Mouse (Mus musculus) embryonic facial prominence, embryonic 15.5 days (tissue): ENCODE results near the gene Olfr12. TPM values are rescaled to one million over a fixed set of nuclear protein-coding genes. Genes with fewer than 3 reads are reported as not detected.

Source experiments
- ATAC-seq: fragments of 200-750 bp; cut with Nextera tagmentation; 2 replicates; pipeline ENCODE4 v1.8.0; 2017; ENCODE audit warnings: low read depth, moderate TSS enrichment; ENCODE audit not compliant: insufficient number of reproducible peaks, low FRiP score, low TSS enrichment
- H3K27ac ChIP-seq: fragments of 300-500 bp; sonication (generic); replicated peaks from 2 replicates; pipeline ENCODE4 v1.5.1; 2015; ENCODE audit warnings: mild to moderate bottlenecking, inconsistent platforms
- H3K27me3 ChIP-seq: fragments of 300-500 bp; sonication (generic); 2 replicates; pipeline ENCODE4 v1.6.1; 2015; ENCODE audit warnings: inconsistent platforms
- H3K36me3 ChIP-seq: fragments of 300-500 bp; sonication (generic); 2 replicates; pipeline ENCODE4 v1.6.1; 2015; ENCODE audit warnings: mild to moderate bottlenecking, inconsistent platforms
- H3K4me1 ChIP-seq: fragments of 300-500 bp; sonication (generic); 2 replicates; pipeline ENCODE4 v1.6.1; 2015; ENCODE audit warnings: inconsistent platforms
- H3K4me2 ChIP-seq: fragments of 300-500 bp; sonication (generic); replicated peaks from 2 replicates; pipeline ENCODE4 v1.6.1; 2015; ENCODE audit warnings: mild to moderate bottlenecking, inconsistent platforms
- H3K4me3 ChIP-seq: fragments of 300-500 bp; sonication (generic); replicated peaks from 2 replicates; pipeline ENCODE4 v1.5.1; 2015; ENCODE audit warnings: mild to moderate bottlenecking, inconsistent platforms
- H3K9ac ChIP-seq: fragments of 300-500 bp; sonication (generic); 2 replicates; pipeline ENCODE4 v1.6.1; 2015; ENCODE audit warnings: inconsistent platforms
- H3K9me3 ChIP-seq: fragments of 300-500 bp; sonication (generic); replicated peaks from 2 replicates; pipeline ENCODE4 v1.6.1; 2016; ENCODE audit warnings: inconsistent platforms
- WGBS: fragments of 180-500 bp; shearing (Covaris S2); methylation state at CpG from one replicate; pipeline ENCODE4 v1.1.7; 2015; 5-methylcytosine and 5-hydroxymethylcytosine counted together
- polyA plus RNA-seq: library from polyadenylated mRNA; unstranded; fragments of >200 nt; fragmentation: Nextera tagmentation; extraction: Ambion mirVana; gene quantifications from 2 replicates; pipeline ENCODE4 v1.2.1, GENCODE M21; 2015

The Olfr12 gene
- 0.05 TPM in 1 of 2 replicates, not detected in the other for polyA plus RNA-seq

GRCm38 (mm10) chr1:92617488-92617887 lies at the start of gene Olfr12:
Gene Olfr12, plus strand, starts transcription at chr1:92617788.
- H3K9me3 ChIP-seq, result no peaks in the 10 kb centered on the region
- no peak for ATAC-seq
- peaks cover 3% of the 10 kb centered on the region; the same call in 1 of the 2 replicates for H3K27me3 ChIP-seq
- 46% methylated on average over 2 of the region's 2 CpGs for WGBS
- H3K9ac ChIP-seq, result no peak within 1 kb of the TSS
- H3K4me3 ChIP-seq, result no peak within 1 kb of the TSS
- no peaks in the 10 kb centered on the region for H3K4me1 ChIP-seq
- H3K36me3 ChIP-seq, result no peaks in the 10 kb centered on the region
- no peak within 1 kb of the TSS for H3K27ac ChIP-seq
- no peak within 1 kb of the TSS for H3K4me2 ChIP-seq

- WGBS, result 78% methylated on average over 3 of the region's 3 CpGs
- no peak within 1 kb of the TSS for H3K4me2 ChIP-seq
- no peaks in the 10 kb centered on the region for H3K4me1 ChIP-seq
- H3K9ac ChIP-seq, result no peak within 1 kb of the TSS
- H3K4me3 ChIP-seq, result no peak within 1 kb of the TSS
- H3K9me3 ChIP-seq, result no peaks in the 10 kb centered on the region
- ATAC-seq, result no peak
- H3K27ac ChIP-seq, result no peak within 1 kb of the TSS
- no peaks in the 10 kb centered on the region for H3K27me3 ChIP-seq
- no peaks in the 10 kb centered on the region for H3K36me3 ChIP-seq
Measured at GRCm38 (mm10) chr1:92571022-92571421, 46.6 kb upstream of the Olfr12 start, which contains the start of gene Olfr1413. Gene Olfr1413, plus strand, starts transcription at chr1:92571322.

DNA sequence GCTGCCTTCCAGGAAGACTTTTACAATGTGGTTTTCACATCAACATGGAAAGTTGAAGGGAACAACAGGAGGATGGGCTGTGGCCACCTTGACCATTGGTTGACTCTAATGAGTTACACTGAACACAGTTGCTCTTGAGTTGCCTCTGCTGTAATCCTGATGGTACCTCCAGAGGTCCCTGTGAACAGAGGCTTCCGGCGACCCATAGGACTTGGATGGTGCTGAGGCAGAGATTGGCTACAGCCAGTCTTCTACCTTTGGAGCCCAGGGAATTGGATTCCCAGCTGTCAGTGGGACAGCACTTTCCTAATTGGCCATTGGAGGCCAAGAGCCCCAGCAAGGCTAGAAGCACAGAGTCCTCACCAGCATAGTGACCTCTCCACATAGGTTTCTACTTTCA lies 32.1 kb upstream of the Olfr12 start, which contains the start of gene Olfr1412:
Gene Olfr1412, plus strand, starts transcription at position 301 of the 400 bp plus-strand sequence.
- Histone ChIP-seq H3K4me3 (no peak within 1 kb of the TSS), H3K36me3 (no peaks in the 10 kb centered on the region), H3K4me2 (no peak within 1 kb of the TSS), H3K27me3 (no peaks in the 10 kb centered on the region), H3K9ac (0 out of 2 replicates have a peak within 1 kb of the TSS, but pooled peaks have one; percentile 1), H3K4me1 (no peaks in the 10 kb centered on the region), H3K9me3 (0 out of 2 replicates have a peak, but pooled peaks cover 8% of the 10 kb centered on the region), H3K27ac (no peak within 1 kb of the TSS)
- WGBS, result 85% methylated on average over 2 of the region's 2 CpGs
- ATAC-seq, result no peak

- no peaks in the 10 kb centered on the region for H3K9me3 ChIP-seq
- no peaks in the 10 kb centered on the region for H3K36me3 ChIP-seq
- ATAC-seq, result no peak
- no peaks in the 10 kb centered on the region for H3K4me1 ChIP-seq
- no peak within 1 kb of the TSS for H3K4me3 ChIP-seq
- H3K9ac ChIP-seq, result no peak within 1 kb of the TSS
- no peak within 1 kb of the TSS for H3K27ac ChIP-seq
- H3K4me2 ChIP-seq, result no peak within 1 kb of the TSS
- H3K27me3 ChIP-seq, result no peaks in the 10 kb centered on the region
Measured at GRCm38 (mm10) chr1:92594111-92594510, 23.5 kb upstream of the Olfr12 start, which contains the start of gene Olfr1411. Gene Olfr1411, plus strand, starts transcription at chr1:92594411.

GRCm38 (mm10) chr1:92596019-92596418 lies 21.6 kb upstream of the Olfr12 start:
- no peak overlapping the region for H3K27ac ChIP-seq
- H3K9ac ChIP-seq, result no peak overlapping the region
- ATAC-seq, result no peak
- no peaks in the 10 kb centered on the region for H3K4me1 ChIP-seq
- WGBS, result 75% methylated on average over 3 of the region's 3 CpGs
- H3K27me3 ChIP-seq, result no peaks in the 10 kb centered on the region
- no peaks in the 10 kb centered on the region for H3K36me3 ChIP-seq
- H3K9me3 ChIP-seq, result no peaks in the 10 kb centered on the region
- no peak overlapping the region for H3K4me2 ChIP-seq
- no peak overlapping the region for H3K4me3 ChIP-seq

DNA sequence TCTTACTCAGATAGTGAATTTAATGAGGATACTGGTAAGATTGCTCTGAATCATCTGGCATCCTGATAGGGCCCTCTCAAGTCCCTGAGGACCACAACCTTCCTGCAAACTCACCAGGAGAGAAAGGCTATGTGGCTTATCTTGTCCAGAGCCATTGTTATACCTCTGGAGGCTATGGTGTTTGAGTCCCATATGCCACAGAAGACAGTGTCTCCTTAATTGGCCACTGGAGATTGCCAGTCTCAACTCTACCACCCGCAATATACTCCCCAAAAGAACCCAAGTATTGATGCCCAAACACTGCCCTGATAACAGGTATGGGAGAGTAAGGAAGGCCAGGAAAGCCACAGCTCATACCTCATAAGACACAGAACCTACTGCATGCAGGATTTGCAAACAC lies 12.1 kb upstream of the Olfr12 start, which contains the start of gene Olfr1410:
Gene Olfr1410, plus strand, starts transcription at position 301 of the 400 bp plus-strand sequence.
- no peak within 1 kb of the TSS for H3K27ac ChIP-seq
- no peak for ATAC-seq

DNA sequence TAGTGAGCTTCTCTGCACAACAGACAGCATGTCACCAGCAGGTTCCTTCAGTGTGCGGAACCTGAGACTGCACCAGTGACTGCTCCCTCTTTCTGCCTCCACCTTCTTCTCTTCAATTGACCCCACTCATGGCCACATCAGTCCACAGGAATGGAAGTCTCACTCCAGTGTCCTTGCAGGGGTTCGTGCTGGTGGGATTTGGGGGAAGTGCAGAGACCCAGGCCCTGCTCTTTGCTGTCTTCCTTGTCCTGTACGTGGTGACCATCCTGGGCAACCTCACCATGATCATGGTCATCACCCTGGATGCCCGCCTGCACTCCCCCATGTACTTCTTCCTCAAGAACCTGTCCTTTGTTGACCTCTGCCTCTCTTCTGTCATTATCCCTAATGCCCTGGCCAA lies 9.9 kb upstream of the Olfr12 start:
- WGBS, result 77% methylated on average over 4 of the region's 4 CpGs
- H3K9me3 ChIP-seq, result no peaks in the 10 kb centered on the region
- no peak overlapping the region for H3K27ac ChIP-seq
- ATAC-seq, result no peak
- no peaks in the 10 kb centered on the region for H3K36me3 ChIP-seq
- no peak overlapping the region for H3K4me2 ChIP-seq
- H3K4me1 ChIP-seq, result no peaks in the 10 kb centered on the region
- no peaks in the 10 kb centered on the region; the same call in 1 of the 2 replicates for H3K27me3 ChIP-seq
- H3K4me3 ChIP-seq, result no peak overlapping the region
- H3K9ac ChIP-seq, result no peak overlapping the region

More for the DNA sequence above, 12.1 kb upstream of the Olfr12 start, which contains the start of gene Olfr1410:
- no peaks in the 10 kb centered on the region for H3K9me3 ChIP-seq
- no peak within 1 kb of the TSS for H3K4me3 ChIP-seq
- no peaks in the 10 kb centered on the region; the same call in 1 of the 2 replicates for H3K27me3 ChIP-seq
- no peaks in the 10 kb centered on the region for H3K36me3 ChIP-seq
- WGBS, result 79% methylated on average over 1 of the region's 1 CpGs
- H3K4me1 ChIP-seq, result no peaks in the 10 kb centered on the region
- no peak within 1 kb of the TSS for H3K4me2 ChIP-seq
- no peak within 1 kb of the TSS for H3K9ac ChIP-seq

GRCm38 (mm10) chr1:92611008-92611407 lies 6.6 kb upstream of the Olfr12 start:
- Histone ChIP-seq H3K4me3 (no peak overlapping the region), H3K9me3 (no peaks in the 10 kb centered on the region), H3K4me1 (no peaks in the 10 kb centered on the region), H3K4me2 (no peak overlapping the region), H3K27me3 (no peaks in the 10 kb centered on the region; the same call in 1 of the 2 replicates), H3K36me3 (no peaks in the 10 kb centered on the region), H3K27ac (no peak overlapping the region), H3K9ac (no peak overlapping the region)
- no peak for ATAC-seq
- WGBS, result 4% methylated on average over 5 of the region's 5 CpGs

DNA sequence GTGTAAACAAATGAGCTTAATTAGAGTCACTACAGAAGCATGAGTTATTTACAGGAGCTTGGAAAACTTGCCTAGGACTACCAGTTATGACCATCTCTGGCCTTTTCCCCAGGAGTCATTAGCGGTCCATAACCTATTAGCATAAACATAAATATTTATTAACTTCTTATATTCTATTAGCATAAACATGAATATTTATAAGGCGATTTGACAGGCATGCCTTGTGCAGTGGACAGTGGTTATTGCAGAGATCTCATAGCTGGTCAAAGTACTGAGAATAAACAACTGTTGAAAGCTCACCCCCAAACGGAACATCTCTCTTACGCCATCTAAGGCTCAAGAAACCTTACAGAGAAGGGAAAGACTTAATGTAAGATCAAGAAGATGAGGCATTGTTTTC lies 4.4 kb upstream of the Olfr12 start:
- Histone ChIP-seq H3K4me3 (no peak overlapping the region), H3K36me3 (no peaks in the 10 kb centered on the region), H3K9me3 (no peaks in the 10 kb centered on the region), H3K4me2 (no peak overlapping the region), H3K9ac (no peak overlapping the region), H3K27me3 (no peaks in the 10 kb centered on the region; the same call in 1 of the 2 replicates), H3K4me1 (no peaks in the 10 kb centered on the region), H3K27ac (no peak overlapping the region)
- WGBS, result 44% methylated on average over 4 of the region's 4 CpGs
- no peak for ATAC-seq

DNA sequence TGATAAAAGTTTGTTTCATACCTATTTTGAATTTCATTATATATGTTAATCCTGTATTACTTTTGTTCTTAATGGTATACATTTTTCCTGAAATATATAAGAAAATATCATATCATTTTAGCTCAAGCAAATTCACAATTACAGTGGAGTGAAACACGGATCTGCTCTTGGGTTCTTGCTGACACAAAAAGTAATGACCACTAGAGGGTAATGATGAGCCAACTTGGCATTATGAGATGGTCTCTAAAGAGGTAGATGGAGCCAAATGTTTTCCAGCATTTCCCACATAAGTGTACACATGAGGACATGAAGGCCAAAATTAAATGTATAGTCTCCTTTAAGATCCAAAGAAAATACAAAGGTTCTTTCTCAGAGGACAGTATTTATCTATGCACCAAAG lies 3.1 kb upstream of the Olfr12 start:
- peaks cover 3% of the 10 kb centered on the region; the same call in 1 of the 2 replicates for H3K27me3 ChIP-seq
- WGBS, result 8% methylated on average over 1 of the region's 1 CpGs
- no peak overlapping the region for H3K9ac ChIP-seq
- no peaks in the 10 kb centered on the region for H3K9me3 ChIP-seq
- no peak overlapping the region for H3K27ac ChIP-seq
- no peak for ATAC-seq
- no peak overlapping the region for H3K4me2 ChIP-seq
- H3K36me3 ChIP-seq, result no peaks in the 10 kb centered on the region
- H3K4me3 ChIP-seq, result no peak overlapping the region
- no peaks in the 10 kb centered on the region for H3K4me1 ChIP-seq

GRCm38 (mm10) chr1:92616046-92616445 lies 1.5 kb upstream of the Olfr12 start:
- H3K4me3 ChIP-seq, result no peak overlapping the region
- no peak for ATAC-seq
- H3K9ac ChIP-seq, result no peak overlapping the region
- no peaks in the 10 kb centered on the region for H3K36me3 ChIP-seq
- H3K27ac ChIP-seq, result no peak overlapping the region
- no peaks in the 10 kb centered on the region for H3K4me1 ChIP-seq
- peaks cover 3% of the 10 kb centered on the region; the same call in 1 of the 2 replicates for H3K27me3 ChIP-seq
- no peaks in the 10 kb centered on the region for H3K9me3 ChIP-seq
- WGBS, result 67% methylated on average over 1 of the region's 1 CpGs
- H3K4me2 ChIP-seq, result no peak overlapping the region

- H3K4me1 ChIP-seq, result no peaks in the 10 kb centered on the region
- no peak for ATAC-seq
- no peak overlapping the region for H3K4me2 ChIP-seq
- no peaks in the 10 kb centered on the region for H3K9me3 ChIP-seq
- 73% methylated on average over 4 of the region's 4 CpGs for WGBS
- peaks cover 3% of the 10 kb centered on the region; the same call in 1 of the 2 replicates for H3K27me3 ChIP-seq
- no peaks in the 10 kb centered on the region for H3K36me3 ChIP-seq
- H3K4me3 ChIP-seq, result no peak overlapping the region
- no peak overlapping the region for H3K27ac ChIP-seq
- no peak overlapping the region for H3K9ac ChIP-seq
Measured at GRCm38 (mm10) chr1:92618360-92618759, 772 bp downstream of the Olfr12 start.
